Mouse (Mus musculus) adipose tissue, adult 10 weeks (tissue): ENCODE data around the gene Cmah. TPM values are rescaled to one million over a fixed set of nuclear protein-coding genes. Genes with fewer than 3 reads are reported as not detected.

Experiments
- polyA plus RNA-seq: library from polyadenylated mRNA; stranded (reverse); fragments of 350-450 nt; fragmentation: Illumina TruSeq; extraction: RNeasy Lipid Tissue Mini Kit (QIAGEN cat#74804); gene quantifications from one replicate; pipeline ENCODE4 v1.2.3, GENCODE M21; 2014; ENCODE audit warnings: low read depth, low replicate concordance

The Cmah gene
- polyA plus RNA-seq = 2.3 TPM

DNA sequence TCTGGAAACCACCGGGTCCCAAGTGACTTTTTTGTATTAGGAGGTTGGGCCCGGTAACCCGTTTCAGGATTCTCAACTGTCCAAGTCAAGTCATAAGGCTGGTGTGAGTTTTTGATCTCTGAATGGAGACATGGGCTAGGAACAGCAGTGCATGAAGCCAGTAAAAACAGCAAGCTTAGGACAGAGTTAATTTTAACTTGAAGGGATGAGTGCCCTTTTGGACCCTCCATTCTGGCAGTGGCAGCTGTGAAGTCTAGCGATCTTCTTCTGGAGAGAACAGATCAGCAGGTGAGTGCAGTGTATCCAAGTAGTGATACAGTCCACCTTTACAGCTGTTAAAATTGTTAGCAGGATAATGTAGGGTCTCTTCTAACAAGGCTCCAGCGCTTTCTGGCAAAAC is at the start of gene Cmah:
Gene Cmah, plus strand, starts transcription at position 204 of the 400 bp plus-strand sequence.

DNA sequence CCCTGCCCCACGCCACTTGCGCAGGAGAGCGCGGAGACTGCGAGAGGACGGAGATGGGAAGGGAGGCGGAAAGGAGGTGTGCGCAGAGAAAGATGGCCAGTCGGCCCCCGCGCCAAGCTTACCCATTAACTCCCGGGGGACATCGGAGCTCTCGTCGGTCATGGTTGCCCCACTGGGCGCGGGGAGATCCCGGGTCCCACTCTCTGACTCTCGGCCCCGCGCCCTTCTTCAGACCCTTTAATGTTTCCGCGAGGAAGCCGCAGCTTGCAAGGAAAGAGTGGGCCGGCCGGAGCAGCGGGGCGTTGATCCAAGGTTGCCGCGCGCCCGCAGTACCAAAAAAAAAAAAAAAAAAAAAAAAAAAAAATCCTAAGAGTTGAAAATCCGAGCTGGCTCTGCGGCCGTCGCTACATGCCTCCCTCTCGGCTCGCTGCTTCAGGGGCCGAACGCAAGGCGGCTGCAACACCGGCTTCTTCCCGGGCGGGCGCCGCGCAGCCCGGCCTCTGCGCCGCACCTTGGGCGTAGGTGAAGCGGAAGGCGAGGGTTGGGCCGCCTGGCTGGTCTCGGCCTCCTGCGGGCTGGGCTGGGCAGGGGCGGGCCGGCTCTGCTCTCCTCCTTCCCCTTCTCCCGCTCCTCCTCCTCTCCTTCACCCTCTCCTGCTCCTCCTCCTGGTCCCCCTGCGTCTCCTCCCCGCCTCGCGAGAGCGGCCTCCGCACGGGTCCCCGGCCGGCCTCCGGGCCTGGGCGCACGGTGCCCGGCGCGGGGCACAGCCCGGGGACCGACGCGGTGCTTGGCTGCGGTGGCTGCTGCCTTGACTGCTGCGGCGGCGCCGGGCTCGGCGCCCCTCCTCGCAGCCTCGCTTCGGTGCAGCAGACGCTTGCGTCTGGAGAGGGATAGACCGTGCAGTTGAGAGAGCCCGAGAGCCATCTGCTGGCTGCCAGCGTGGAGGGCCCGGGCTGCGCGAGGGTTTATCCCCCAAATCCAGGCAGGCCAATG is 46.5 kb upstream of the Cmah start, which contains the start of gene Carmil1:
Gene Carmil1, minus strand, starts transcription at position 357 of the 993 bp plus-strand sequence.

Other genes with a start within 250 kb of the Cmah start
- 27.9 TPM for gene Carmil1, start 46.6 kb upstream of the Cmah start, polyA plus RNA-seq